Comparison of ENCODE assay signal across 19 mouse cellular contexts in the genomic region with DNA sequence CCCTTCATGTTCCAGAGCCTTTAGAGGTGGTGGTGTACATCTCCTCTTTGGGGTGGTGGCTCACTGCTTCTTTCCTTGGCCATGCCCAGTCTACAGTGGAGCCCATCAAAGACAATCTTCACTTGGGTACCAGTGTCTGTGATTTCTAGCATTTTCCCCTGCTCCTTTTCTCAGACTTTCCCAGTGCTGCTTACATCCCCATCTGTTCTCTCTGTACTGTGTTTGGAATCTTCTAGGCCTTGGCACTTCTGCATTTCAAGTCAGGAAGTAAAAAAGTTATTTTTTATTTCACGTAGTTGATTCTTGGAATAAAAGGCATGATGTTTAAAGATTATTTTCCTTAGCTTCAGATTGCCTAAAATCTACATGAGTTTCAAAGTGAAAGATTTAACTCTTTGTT.
"Had no signal": no experiment of that assay in that cellular context is flagged by ENCODE, and none has a peak within 500 bp of the region (broad histone marks: within the 10 kb centered on the region; RNA-seq: fewer than 3 reads in every experiment).

No protein-coding gene starts in this region.

- H3K4me1 ChIP-seq: liver, embryonic 13.5 days; midbrain, embryonic 12.5 days; midbrain, embryonic 15.5 days; neural tube, embryonic 12.5 days had no signal

- H3K9me3 ChIP-seq: liver, embryonic 13.5 days; midbrain, embryonic 12.5 days; midbrain, embryonic 15.5 days; neural tube, embryonic 12.5 days; neural tube, embryonic 15.5 days had no signal

- H3K36me3 ChIP-seq: liver, embryonic 13.5 days; midbrain, embryonic 12.5 days; midbrain, embryonic 15.5 days; neural tube, embryonic 12.5 days; neural tube, embryonic 15.5 days had no signal

- H3K27me3 ChIP-seq: liver, embryonic 13.5 days; midbrain, embryonic 12.5 days; midbrain, embryonic 15.5 days; neural tube, embryonic 12.5 days; neural tube, embryonic 15.5 days had no signal

- H3K9ac ChIP-seq: liver, embryonic 13.5 days; midbrain, embryonic 12.5 days; midbrain, embryonic 15.5 days; neural tube, embryonic 12.5 days; neural tube, embryonic 15.5 days had no signal

- ATAC-seq: midbrain, embryonic 15.5 days had no signal

- H3K27ac ChIP-seq: layer of hippocampus, adult 2 months; left cerebral cortex, adult 2 months; liver, embryonic 13.5 days; macrophage; midbrain, embryonic 12.5 days; midbrain, embryonic 15.5 days; neural tube, embryonic 12.5 days; neural tube, embryonic 15.5 days; stomach, postnatal 0 days had no signal

- DNase-seq: kidney, adult 9 months; kidney, postnatal 14 days; kidney, postnatal 4 days; layer of hippocampus, postnatal 36 days; liver, embryonic 13.5 days; lung, adult 2 months; lung, postnatal 14 days; right cerebral cortex, adult 18-20 months; right cerebral cortex, postnatal 14 days; right cerebral cortex, postnatal 4 days; thymus, postnatal 25 days had no signal

- H3K4me2 ChIP-seq: liver, embryonic 13.5 days; midbrain, embryonic 12.5 days; midbrain, embryonic 15.5 days; neural tube, embryonic 12.5 days; neural tube, embryonic 15.5 days had no signal

- H3K4me3 ChIP-seq: layer of hippocampus, adult 2 months; left cerebral cortex, adult 2 months; liver, embryonic 13.5 days; midbrain, embryonic 12.5 days; midbrain, embryonic 15.5 days; neural tube, embryonic 12.5 days; neural tube, embryonic 15.5 days had no signal
